Mouse (Mus musculus) layer of hippocampus, adult 9-10 months (tissue): ENCODE measurements around the gene Col6a3.
A peak's percentile ranks its signal among the peaks of the same experiment; 100 is the strongest.

Experiments
- DNase-seq: peaks from one replicate; pipeline ENCODE4 v3.0.0; 2022; ENCODE audit warnings: low spot score

The Col6a3 gene

DNA sequence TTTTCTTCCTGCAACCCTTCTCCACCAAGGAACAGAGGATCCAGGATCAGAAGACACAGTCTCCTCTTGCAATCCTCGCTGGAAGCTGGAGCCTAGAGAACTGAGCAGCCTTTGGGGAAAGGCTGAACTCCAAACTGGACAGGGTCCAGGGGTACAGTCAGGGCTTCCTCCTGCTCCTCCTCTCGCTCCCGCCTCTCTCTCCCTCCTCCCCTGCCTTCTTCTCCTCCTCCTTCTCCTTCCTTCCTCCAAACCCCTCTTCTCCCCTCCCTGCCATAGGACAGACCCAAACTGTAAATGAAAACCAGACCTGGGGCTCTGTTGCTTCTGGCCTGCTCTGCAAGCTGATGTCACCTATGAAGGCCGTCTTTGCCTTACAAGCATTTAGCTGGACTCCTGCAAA is at the start of gene Col6a3:
Gene Col6a3 (minus strand): TSS at position 136 of the 400 bp plus-strand sequence.
- DNase-seq = no peak

GRCm38 (mm10) chr1:90885771-90886460 is 42.1 kb upstream of the Col6a3 start:
- no peak for DNase-seq

- no peak for DNase-seq
These were observed 32.9 kb upstream of the Col6a3 start for GRCm38 (mm10) chr1:90876486-90877270.

DNA sequence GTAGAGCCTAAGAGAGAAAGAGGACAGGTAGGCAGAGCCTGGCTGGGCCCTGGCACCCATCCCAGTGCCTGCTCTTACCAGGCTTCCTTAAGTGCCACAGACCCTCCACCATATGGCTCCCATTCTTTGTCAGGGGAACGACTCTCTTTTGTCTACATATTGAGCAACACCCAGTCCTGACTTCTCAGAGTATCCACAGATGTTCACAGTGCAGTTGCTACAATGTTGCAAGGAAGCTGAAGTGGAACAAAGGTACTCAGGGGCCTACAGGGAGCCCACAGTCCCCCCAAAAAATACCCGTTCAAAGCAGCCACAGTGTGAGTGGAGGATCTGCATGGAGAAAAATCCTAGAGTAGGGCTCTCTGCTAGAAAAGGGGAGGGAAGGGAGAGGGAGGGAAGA is 32.2 kb upstream of the Col6a3 start:
- DNase-seq = no peak

- DNase-seq = no peak
These were observed 31.6 kb upstream of the Col6a3 start for GRCm38 (mm10) chr1:90875371-90875770.

DNA sequence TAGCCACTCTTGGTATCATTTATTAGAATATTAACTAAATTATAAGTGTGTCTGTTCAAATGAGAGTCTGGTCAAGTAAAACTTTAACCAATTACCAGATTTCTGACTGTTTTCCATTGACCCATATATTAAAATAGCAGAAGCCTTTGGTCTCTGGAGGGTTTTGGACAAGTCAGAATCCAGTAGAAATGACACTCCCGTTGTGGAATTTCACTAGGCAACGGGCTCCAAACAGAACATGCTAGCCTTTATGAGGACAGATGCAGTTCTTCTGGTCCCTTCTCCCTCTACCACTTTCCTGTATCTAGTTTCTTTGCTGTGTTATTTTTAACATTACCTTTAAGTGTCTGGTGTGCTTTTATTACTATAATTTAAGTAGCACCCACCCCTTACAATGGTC is 26.8 kb upstream of the Col6a3 start:
- no peak for DNase-seq

DNA sequence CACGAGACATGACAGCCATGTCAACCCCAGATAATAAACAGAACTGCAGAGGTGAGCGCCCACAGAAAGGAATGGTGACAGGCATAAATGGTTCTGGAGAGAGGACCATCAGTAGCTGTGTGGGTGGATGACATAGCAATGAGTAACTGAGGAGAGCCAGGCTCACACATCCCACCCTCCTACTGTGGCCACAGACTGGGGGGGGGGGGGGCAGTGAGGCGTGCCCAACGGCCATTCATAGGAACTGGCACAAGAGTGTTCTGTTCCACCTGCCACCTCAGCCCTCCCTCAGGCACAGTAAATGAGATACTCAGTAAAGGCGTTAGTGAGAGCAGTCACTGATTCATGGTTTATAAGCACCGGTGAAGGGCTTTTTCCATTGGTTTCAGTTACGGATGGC is 23.0 kb upstream of the Col6a3 start:
- no peak for DNase-seq

GRCm38 (mm10) chr1:90855880-90856279 is 12.1 kb upstream of the Col6a3 start:
- DNase-seq = no peak

GRCm38 (mm10) chr1:90849836-90850235 is 6.1 kb upstream of the Col6a3 start:
- DNase-seq = no peak

DNA sequence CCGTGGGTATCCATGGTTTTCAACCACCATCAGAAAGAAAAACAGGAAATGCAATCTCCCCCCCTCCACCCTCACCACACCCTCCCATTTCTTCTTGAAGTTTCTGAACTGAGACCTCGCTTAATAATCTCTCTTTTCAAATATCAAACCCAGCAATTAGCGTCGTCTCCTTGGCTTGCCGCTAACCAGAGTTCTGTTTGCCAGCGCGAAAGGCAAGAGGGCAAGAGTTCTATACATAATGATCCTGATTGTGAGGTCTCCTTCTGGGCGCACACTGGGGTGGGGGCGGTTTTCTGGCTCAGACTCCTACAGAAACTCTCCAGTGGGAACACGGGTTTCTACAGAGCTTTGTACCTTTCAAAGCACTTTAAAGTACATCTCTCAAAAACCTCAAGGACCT is 1.4 kb upstream of the Col6a3 start:
- DNase-seq = no peak

- DNase-seq = no peak
These were observed 783 bp downstream of the Col6a3 start for GRCm38 (mm10) chr1:90842789-90843587.

DNA sequence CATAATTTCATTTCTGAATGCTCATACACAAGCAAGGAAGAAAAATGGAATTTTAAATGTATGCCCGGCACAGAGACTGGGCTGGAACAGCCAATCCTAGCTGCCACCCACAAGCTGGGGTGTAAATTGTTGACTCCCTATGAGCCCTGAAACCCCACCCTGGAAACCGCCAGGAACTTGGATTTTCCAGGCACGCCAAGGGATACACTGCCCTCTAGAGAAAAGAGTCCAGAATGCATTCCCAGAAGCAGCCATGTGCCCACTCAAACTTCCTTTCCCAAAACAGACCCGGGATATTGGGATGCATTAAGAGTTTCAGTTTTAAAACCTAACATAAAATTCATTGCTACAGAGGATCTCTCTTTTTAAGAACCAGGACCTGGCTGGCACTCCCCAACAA is 3.5 kb downstream of the Col6a3 start:
- DNase-seq = no peak

DNA sequence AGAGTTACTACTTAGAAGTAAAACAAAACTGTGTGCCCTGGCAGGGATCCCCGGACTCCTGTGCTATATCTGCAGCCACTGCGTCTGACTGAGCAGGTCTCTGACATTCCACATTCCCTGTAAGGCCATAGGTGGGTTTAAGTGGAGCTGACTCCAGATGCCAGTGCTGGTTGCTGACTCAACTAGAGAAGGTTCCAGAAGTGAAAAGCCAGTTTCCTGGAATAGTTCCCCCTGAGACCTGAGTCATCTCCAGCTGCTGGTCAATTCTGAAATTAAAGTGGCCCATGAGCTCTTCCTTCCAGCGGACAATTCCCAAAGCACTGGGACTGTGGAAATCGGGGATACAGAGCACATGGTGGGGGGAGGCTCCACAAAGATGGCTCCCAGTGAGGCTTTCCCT is 5.1 kb downstream of the Col6a3 start:
- DNase-seq = no peak

DNA sequence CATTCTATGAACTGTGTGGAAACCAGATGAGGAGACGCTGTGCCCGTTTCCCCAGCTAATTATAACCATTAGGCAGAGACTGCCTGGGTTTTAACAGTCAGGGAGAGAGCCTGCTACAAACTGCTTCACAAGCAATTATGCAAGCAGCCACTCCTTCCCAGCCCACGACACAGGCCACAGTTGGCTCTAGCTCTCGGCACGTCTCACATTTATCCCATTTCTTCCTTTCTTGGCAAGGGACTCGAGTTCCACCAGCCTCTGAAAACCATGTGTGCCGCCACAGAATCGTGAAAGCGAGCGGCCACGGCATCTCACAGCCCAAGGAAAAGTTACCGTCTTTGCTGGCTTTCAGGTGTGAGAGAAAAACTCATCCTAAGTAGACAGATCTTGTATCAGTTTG is 5.5 kb downstream of the Col6a3 start:
- DNase-seq = peak; percentile 33

- no peak for DNase-seq
These were observed 7.5 kb downstream of the Col6a3 start for GRCm38 (mm10) chr1:90836178-90836740.

GRCm38 (mm10) chr1:90834701-90835100 is 9.1 kb downstream of the Col6a3 start:
- DNase-seq = no peak

GRCm38 (mm10) chr1:90830006-90830405 is 13.8 kb downstream of the Col6a3 start:
- DNase-seq = no peak

- no peak for DNase-seq
These were observed 30.5 kb downstream of the Col6a3 start for GRCm38 (mm10) chr1:90813226-90813625.

DNA sequence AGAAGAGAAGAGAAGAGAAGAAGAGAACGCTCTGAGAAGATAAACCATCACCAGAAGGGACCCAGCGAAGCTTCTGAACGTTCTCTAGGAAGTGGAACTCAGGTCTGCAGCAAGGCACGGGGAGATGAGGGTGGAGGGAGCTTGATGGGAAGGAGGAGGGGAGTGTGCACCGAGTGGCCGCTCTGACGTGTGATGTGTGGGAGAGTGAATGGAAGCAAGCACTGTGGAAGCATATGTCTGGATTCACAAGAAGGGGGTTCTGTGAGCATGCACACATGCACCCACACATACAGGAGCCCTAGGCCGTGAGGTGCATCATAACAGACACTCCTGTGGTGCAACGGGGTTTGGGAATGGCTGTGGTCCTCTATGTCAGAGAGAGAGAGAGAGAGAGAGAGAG is 34.8 kb downstream of the Col6a3 start:
- no peak for DNase-seq

DNA sequence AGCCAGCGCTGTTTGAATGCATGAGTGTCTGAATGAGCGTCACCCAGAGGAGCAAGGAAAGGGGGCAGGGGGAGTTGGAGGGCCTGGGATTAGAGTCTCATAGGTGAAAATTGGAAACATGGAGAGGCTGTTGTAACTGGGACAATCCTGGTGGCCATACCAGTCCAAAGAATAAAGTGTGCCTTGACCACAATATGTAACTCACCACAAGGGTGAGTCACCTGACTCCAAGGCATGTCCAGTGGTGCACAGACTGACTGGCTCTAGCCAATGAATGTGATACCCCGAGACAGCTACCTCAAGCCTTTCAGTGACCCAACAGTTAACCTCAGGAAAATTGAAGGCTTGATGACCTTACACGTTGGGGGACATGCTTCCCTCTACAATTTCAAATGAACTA is 40.7 kb downstream of the Col6a3 start:
- no peak for DNase-seq

- DNase-seq = no peak
These were observed 42.7 kb downstream of the Col6a3 start for GRCm38 (mm10) chr1:90801067-90801466.

DNA sequence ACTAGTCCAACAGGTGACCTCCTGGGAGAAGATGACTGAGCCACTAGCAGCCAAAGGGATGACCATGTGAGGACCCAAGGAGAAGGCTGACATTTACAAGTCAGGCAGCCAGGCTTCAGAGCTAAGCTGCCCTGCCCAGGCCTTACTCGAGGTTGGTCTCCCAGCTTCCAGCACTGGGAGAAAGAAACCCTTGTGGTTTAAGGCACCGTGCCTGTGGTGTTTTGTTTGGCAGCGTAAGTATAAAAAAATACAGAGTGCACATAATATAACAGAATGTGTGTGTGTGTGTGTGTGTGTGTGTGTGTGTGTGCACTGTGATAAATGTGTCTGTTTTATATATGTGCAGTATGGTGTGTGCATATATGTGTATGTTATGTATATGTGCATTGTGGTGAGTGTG is 43.3 kb downstream of the Col6a3 start:
- no peak for DNase-seq
